Mouse (Mus musculus): ENCODE measurements around the gene Slc6a6.

- TF ChIP-seq CTCF (IDR thresholded peaks at IDR 0.05; ENCODE audit: insufficient read depth, low read depth, low read length) (no peak), POLR2A (IDR thresholded peaks at IDR 0.05; ENCODE audit: insufficient read depth, low read depth, low read length) (no peak)
Observed at GRCm38 (mm10) chr6:91679095-91679577, 4.7 kb upstream of the Slc6a6 start.

Measured in olfactory bulb, adult 2 months (tissue).